Mouse (Mus musculus) embryo, embryonic 11.5 days (tissue): ENCODE measurements around the gene Eif3b.

Experiments
- DNase-seq: peaks from one replicate; pipeline ENCODE4 v3.0.0-alpha.2; 2012; ENCODE audit warnings: low read depth, low spot score

Gene Eif3b

GRCm38 (mm10) chr5:140418489-140419441 is at the start of gene Eif3b:
Gene Eif3b (plus strand): TSS chr5:140419328.
- peak; percentile 87 for DNase-seq

- no peak for DNase-seq
These were observed 49.7 kb upstream of the Eif3b start for GRCm38 (mm10) chr5:140369466-140369865.

- no peak for DNase-seq
These were observed 48.5 kb upstream of the Eif3b start for GRCm38 (mm10) chr5:140370446-140371254.

GRCm38 (mm10) chr5:140371671-140372070 is 47.5 kb upstream of the Eif3b start:
- DNase-seq = no peak

GRCm38 (mm10) chr5:140373711-140374110 is 45.4 kb upstream of the Eif3b start:
- DNase-seq = no peak

- no peak for DNase-seq
These were observed 44.9 kb upstream of the Eif3b start for GRCm38 (mm10) chr5:140374226-140374625.

GRCm38 (mm10) chr5:140375249-140375829 is 43.8 kb upstream of the Eif3b start:
- DNase-seq = no peak

GRCm38 (mm10) chr5:140378121-140378853 is 40.8 kb upstream of the Eif3b start:
- DNase-seq = no peak

- DNase-seq = no peak
These were observed 39.8 kb upstream of the Eif3b start for GRCm38 (mm10) chr5:140379299-140379698.

- no peak for DNase-seq
These were observed 38.0 kb upstream of the Eif3b start for GRCm38 (mm10) chr5:140381156-140381555.

- no peak for DNase-seq
These were observed 36.4 kb upstream of the Eif3b start for GRCm38 (mm10) chr5:140382688-140383087.

- no peak for DNase-seq
These were observed 35.6 kb upstream of the Eif3b start for GRCm38 (mm10) chr5:140383559-140383958.

- DNase-seq = no peak
These were observed 34.7 kb upstream of the Eif3b start for GRCm38 (mm10) chr5:140384462-140384861.

- no peak for DNase-seq
These were observed 31.9 kb upstream of the Eif3b start for GRCm38 (mm10) chr5:140387236-140387635.

GRCm38 (mm10) chr5:140387816-140388510 is 31.2 kb upstream of the Eif3b start:
- no peak for DNase-seq

- DNase-seq = peak; percentile 98
These were observed 30.2 kb upstream of the Eif3b start, which contains the start of gene Snx8 for GRCm38 (mm10) chr5:140388588-140389576. Gene Snx8 (minus strand): TSS chr5:140389262.

- no peak for DNase-seq
These were observed 29.5 kb upstream of the Eif3b start for GRCm38 (mm10) chr5:140389647-140390046.

GRCm38 (mm10) chr5:140391435-140391834 is 27.7 kb upstream of the Eif3b start:
- DNase-seq = no peak

- no peak for DNase-seq
These were observed 27.1 kb upstream of the Eif3b start for GRCm38 (mm10) chr5:140391981-140392380.
